Mouse (Mus musculus): ENCODE measurements at regions not wholly inside any gene's neighbourhood (a gene's known extent, or its start where the extent isn't known, plus 50 kb on each side); places are given as distances from the start of the nearest gene placed in this dataset.

DNA sequence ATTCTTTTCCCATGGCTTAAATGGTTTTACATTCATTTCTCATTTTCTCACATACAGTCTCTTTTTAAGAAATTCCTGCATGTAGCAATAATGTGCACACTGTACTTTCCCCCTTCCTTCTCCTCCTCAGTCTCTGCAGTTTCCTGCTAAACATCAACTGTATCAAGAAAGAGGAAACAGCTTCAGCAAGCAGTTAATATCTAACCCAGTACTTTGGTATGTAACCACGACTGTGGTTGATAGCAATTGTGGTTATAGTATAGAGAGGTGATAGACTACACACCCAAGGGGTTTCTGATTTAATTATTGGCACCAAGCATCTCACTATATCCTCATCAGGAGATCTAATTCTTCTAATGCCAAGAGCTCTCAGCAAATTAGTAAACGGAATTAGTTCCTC, 52.8 kb upstream of the Eci2 start:
- DNase-seq (ENCODE audit: low read depth), result no peak

DNA sequence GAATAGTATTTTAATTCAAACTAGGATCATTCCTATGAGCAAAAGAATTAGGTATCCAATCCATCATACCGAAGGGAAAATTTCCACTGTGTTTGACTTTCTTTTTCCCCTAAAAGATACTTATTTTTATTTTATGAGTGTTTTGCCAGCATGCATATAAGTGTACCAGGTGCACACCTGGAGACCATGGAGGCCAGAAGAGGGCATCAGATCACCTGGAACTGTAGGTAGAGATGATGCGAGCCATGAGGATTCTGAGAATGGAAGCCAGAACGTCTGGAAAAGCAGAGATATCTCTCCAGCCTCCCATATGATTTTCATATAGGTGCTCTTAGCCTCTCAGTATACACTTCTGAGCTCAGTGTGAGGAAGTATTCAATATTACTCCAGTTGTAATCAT, 58.5 kb upstream of the Eci2 start:
- no peak for DNase-seq (ENCODE audit: low read depth)

- no peak for DNase-seq (ENCODE audit: low read depth)
These were observed 60.5 kb upstream of the Eci2 start for GRCm38 (mm10) chr13:35087246-35088040.

GRCm38 (mm10) chr13:35091155-35091554, 64.3 kb upstream of the Eci2 start:
- DNase-seq (ENCODE audit: low read depth), result no peak

GRCm38 (mm10) chr13:35119782-35120181, 92.9 kb upstream of the Eci2 start:
- DNase-seq (ENCODE audit: low read depth), result no peak

DNA sequence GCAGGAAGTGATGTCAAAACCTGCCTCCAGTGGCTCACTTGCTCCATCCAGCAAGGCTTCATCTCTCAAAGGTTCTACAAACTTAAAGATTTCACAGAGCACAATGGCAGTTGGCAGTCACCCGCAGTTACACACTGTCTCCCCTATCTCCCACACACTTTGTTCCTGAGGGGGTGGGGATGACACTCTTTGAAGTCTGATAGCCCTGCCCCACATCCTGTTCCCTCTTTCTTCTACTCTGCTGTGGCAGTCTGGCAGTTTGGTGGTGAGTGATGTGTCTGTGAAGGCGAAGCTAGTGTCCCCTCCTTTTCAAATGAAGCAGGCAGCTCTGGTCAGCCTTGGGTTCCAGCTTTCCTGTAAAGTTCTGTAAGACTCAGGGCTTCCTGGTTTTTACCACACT, 102.6 kb upstream of the Eci2 start:
- no peak for DNase-seq (ENCODE audit: low read depth)

- DNase-seq (ENCODE audit: low read depth), result peak; percentile 34
These were observed 104.6 kb upstream of the Eci2 start for GRCm38 (mm10) chr13:35131272-35132185.

GRCm38 (mm10) chr13:35151629-35152028, 124.7 kb upstream of the Eci2 start:
- no peak for DNase-seq (ENCODE audit: low read depth)

DNA sequence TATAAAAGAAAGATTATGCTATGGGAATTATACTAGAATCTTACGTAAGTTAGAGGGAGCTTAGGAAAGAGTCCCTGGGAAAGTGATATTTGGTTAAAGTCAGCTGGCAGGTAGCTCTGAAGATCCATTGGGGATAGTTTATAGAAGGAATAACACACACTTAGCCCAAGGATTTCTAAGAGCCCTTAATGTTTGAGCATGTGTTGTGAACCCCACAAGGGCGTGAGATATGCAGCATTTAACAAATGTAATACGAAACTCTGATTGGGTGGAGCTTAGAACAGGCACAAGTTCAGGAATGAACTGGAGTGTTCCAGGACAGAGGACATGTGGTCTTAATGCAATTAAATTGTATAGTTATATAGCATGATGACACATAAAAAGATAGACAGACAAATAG, 132.6 kb upstream of the Eci2 start:
- no peak for DNase-seq (ENCODE audit: low read depth)

GRCm38 (mm10) chr13:35160767-35161166, 133.9 kb upstream of the Eci2 start:
- DNase-seq (ENCODE audit: low read depth), result no peak

DNA sequence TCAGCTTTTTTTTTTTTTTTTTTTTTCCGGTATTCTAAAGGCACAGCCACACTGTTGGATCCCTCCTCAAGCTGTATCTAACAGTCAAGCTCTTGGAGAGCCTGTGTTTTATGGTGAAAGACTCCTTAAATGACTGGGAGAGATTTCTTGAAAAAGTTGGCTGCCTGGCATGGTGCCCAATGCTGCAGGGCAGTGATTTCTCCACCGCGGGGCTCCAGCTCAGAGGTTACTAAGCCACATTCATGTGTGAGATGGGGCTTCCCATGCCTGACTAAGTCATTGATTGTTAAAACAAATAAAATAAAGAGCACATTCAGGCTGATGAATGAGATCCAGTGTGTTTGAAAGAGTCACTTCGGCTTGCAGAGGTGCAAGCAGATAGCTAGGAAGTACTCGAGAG, 139.2 kb upstream of the Eci2 start:
- peak; percentile 59 for DNase-seq (ENCODE audit: low read depth)

- peak; percentile 49 for DNase-seq (ENCODE audit: low read depth)
These were observed 140.1 kb upstream of the Eci2 start for GRCm38 (mm10) chr13:35166831-35167541.

DNA sequence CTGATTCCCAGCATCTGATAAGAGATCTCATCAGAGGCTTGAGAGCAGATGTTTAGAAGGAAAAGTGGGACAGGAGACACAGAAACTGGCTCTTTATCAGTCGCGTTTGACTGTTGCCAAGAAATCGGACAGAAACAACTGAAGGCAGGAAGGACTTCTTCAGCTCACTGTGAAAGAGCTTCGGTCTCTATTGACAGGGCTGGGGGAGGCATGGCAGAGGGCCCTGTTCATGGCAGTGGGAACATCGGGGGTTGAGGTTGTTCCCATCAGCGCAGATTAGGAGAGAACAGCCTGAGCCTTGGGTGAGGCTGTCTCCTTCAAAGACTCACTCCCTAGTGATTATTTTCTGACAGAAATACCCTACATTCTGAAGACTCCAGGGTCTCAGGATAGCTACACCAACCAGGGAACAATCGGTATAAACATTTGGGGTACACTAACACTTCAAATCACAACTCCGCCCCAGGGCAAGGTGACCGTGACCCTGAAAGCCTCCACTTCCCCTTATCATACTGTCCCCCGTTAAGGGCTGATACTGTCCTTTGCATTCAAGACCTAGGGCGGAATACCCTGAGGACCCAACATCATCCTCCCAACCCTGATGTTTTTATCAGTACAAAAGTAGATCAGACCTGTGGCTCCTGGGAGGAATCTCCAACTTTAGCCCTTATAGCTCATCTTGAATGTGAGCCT, 144.8 kb upstream of the Eci2 start:
- no peak for DNase-seq (ENCODE audit: low read depth)

GRCm38 (mm10) chr13:35173522-35173921, 146.6 kb upstream of the Eci2 start:
- no peak for DNase-seq (ENCODE audit: low read depth)

GRCm38 (mm10) chr13:35175587-35175986, 148.7 kb upstream of the Eci2 start:
- no peak for DNase-seq (ENCODE audit: low read depth)

GRCm38 (mm10) chr13:35177305-35177704, 150.4 kb upstream of the Eci2 start:
- DNase-seq (ENCODE audit: low read depth), result no peak

DNA sequence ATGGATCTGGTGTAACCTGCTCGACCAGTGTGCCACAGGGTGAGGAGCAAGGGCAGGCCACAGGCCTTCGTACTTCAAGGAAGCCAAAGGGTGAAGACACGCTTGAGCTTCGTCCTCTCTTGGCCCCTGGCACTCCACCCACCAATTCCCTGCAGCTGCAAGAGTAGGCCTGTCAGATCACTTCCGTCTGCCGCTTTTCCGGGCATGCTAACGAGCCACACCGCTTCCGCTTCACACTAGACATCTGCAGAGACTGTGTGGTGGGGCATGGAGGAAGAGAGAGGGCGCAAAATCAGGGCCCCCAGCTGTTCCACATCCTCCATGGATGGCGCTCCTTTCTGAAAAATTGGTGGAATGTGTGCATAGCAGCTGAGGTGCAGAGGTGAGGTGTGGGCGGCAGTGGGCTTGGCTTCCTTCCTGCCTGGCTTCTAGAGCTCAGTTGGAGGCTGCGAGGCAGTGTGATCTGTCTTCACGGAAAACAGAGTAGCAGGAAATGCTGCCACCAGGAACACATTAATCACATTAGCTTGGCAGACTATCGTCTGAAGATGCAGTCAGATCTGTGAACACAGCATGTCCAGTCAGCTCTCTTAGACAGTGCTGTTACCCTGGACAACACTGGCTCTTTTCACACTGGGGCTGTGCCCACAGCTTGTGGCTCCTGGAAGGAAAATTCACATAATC, 162.3 kb upstream of the Eci2 start:
- DNase-seq (ENCODE audit: low read depth), result peak; percentile 17

DNA sequence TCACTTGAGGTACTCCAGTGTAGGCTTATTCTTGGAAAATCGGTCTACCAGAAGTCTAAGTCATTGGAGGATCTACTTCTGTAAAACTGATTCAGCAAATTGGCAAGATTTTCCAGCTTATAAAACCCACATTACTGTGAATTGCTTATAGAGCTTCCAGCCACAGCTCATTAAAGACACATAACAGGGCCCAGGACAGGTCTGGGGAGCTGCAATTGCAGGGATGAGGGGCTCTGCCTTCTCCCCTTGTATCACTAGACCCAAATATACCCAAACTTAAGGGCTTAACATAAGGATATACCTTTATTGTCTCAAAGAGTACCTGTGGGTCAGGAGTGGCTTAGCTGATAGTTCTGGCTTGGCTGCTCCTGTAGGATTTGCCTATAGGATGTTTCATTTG, 175.2 kb upstream of the Eci2 start:
- no peak for DNase-seq (ENCODE audit: low read depth)

- no peak for DNase-seq (ENCODE audit: low read depth)
These were observed 181.4 kb upstream of the Eci2 start for GRCm38 (mm10) chr13:35208319-35208718.

GRCm38 (mm10) chr13:35209551-35209950, 182.7 kb upstream of the Eci2 start:
- DNase-seq (ENCODE audit: low read depth), result no peak

- no peak for DNase-seq (ENCODE audit: low read depth)
These were observed 184.9 kb upstream of the Eci2 start for GRCm38 (mm10) chr13:35211834-35212233.
